Mouse (Mus musculus): Measurements from ENCODE around the gene Psapl1. TPM values are rescaled to one million over a fixed set of nuclear protein-coding genes. Genes with fewer than 3 reads are reported as not detected.
A peak's percentile ranks its signal among the peaks of the same experiment; 100 is the strongest.

Gene Psapl1
- 0.07 and 0.10 TPM in 2 replicates for polyA plus RNA-seq (2015; fragmentation: Nextera tagmentation; extraction: Ambion mirVana)

DNA sequence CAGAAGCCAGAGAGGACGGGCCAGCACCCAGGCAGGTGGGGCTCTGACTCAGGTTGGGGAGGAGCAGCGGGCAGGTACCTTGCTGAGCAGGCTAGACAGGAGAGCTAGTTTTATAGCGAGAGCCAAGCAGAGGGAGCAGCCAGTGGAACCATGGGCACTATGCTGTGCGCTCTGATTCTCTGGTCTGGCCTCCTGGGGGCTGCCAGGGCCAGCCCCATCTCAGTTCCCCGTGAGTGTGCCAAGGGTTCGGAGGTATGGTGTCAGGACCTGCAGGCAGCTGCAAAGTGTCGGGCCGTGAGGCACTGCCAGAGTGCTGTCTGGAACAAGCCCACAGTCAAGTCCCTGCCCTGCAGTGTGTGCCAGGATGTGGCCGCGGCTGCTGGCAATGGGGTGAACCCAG is at the start of gene Psapl1:
Psapl1 (plus strand) TSS at position 106 of the 400 bp plus-strand sequence.
- WGBS: 81% methylated on average over 10 of the region's 10 CpGs
- no peaks in the 10 kb centered on the region for H3K36me3 ChIP-seq (ENCODE audit: control insufficient read depth, insufficient read depth, low read length)
- H3K4me3 ChIP-seq (ENCODE audit: low read length): no peak within 1 kb of the TSS
- H3K4me2 ChIP-seq (ENCODE audit: low read length): no peak within 1 kb of the TSS
- H3K9me3 ChIP-seq (ENCODE audit: control insufficient read depth, low read length): no peaks in the 10 kb centered on the region
- H3K27ac ChIP-seq (ENCODE audit: low read depth, low read length): no peak within 1 kb of the TSS
- no peak within 1 kb of the TSS for H3K9ac ChIP-seq (ENCODE audit: low read depth, low read length)
- H3K27me3 ChIP-seq (replicated peaks; ENCODE audit: control insufficient read depth, insufficient read depth, low read length): no peaks in the 10 kb centered on the region
- peak; percentile 52; the same call in 1 of the 2 replicates for ATAC-seq
- H3K4me1 ChIP-seq (ENCODE audit: control insufficient read depth, insufficient read depth, low read depth, low read length): no peaks in the 10 kb centered on the region

DNA sequence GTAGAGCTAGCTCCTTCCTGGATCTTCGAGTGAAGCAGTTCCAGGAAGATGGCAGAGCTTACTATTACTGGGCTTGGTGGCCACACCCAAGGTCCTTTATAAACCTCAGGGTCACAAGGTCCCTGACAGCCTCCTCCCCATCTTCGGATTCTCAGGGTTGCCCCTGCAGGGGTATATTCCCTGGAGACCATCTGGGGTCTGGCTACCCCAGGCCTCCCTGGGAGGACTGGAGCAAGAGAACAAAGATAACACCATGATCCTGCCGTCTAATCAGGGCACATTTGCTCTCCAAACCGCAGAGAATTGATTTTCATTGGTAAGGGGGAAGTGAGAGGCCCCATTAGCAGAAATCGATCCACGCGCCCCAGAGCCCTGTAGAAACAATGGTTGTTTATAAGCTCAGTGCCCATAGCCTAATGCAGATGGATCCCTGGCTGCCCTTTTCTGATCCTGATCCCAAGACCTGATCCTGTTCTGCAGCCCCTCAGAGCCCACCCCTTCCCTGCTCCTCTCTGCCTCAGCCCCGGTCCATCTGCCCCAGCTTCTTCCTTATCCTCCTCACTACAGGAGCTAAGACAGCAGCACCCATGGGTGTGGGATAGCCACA is 48.8 kb upstream of the Psapl1 start:
- Histone ChIP-seq H3K4me1 (ENCODE audit: control insufficient read depth, insufficient read depth, low read depth, low read length) (peaks cover 7% of the 10 kb centered on the region; the same call in 1 of the 2 replicates), H3K27me3 (replicated peaks; ENCODE audit: control insufficient read depth, insufficient read depth, low read length) (no peaks in the 10 kb centered on the region; the same call in 1 of the 2 replicates), H3K36me3 (ENCODE audit: control insufficient read depth, insufficient read depth, low read length) (no peaks in the 10 kb centered on the region), H3K4me3 (ENCODE audit: low read length) (no peak overlapping the region), H3K9me3 (ENCODE audit: control insufficient read depth, low read length) (no peaks in the 10 kb centered on the region), H3K27ac (ENCODE audit: low read depth, low read length) (no peak overlapping the region; the same call in 1 of the 2 replicates), H3K4me2 (ENCODE audit: low read length) (no peak overlapping the region), H3K9ac (ENCODE audit: low read depth, low read length) (no peak overlapping the region)
- WGBS: 30% methylated on average over 8 of the region's 8 CpGs
- ATAC-seq: no peak; the same call in 1 of the 2 replicates

- Histone ChIP-seq H3K27me3 (replicated peaks; ENCODE audit: control insufficient read depth, insufficient read depth, low read length) (no peaks in the 10 kb centered on the region; the same call in 1 of the 2 replicates), H3K4me1 (ENCODE audit: control insufficient read depth, insufficient read depth, low read depth, low read length) (peaks cover 20% of the 10 kb centered on the region), H3K4me2 (ENCODE audit: low read length) (no peak overlapping the region), H3K36me3 (ENCODE audit: control insufficient read depth, insufficient read depth, low read length) (no peaks in the 10 kb centered on the region), H3K4me3 (ENCODE audit: low read length) (no peak overlapping the region), H3K27ac (ENCODE audit: low read depth, low read length) (no peak overlapping the region), H3K9me3 (ENCODE audit: control insufficient read depth, low read length) (no peaks in the 10 kb centered on the region), H3K9ac (ENCODE audit: low read depth, low read length) (no peak overlapping the region)
- no peak for ATAC-seq
- WGBS: 67% methylated on average over 21 of the region's 21 CpGs
Observed at GRCm38 (mm10) chr5:36165424-36166302, 38.2 kb upstream of the Psapl1 start.

GRCm38 (mm10) chr5:36166346-36167013 is 37.3 kb upstream of the Psapl1 start:
- H3K27ac ChIP-seq (ENCODE audit: low read depth, low read length): no peak overlapping the region
- 70% methylated on average over 6 of the region's 6 CpGs for WGBS
- no peak for ATAC-seq
- no peak overlapping the region for H3K4me3 ChIP-seq (ENCODE audit: low read length)
- H3K9ac ChIP-seq (ENCODE audit: low read depth, low read length): no peak overlapping the region; the same call in 1 of the 2 replicates
- no peaks in the 10 kb centered on the region for H3K36me3 ChIP-seq (ENCODE audit: control insufficient read depth, insufficient read depth, low read length)
- peaks cover 20% of the 10 kb centered on the region for H3K4me1 ChIP-seq (ENCODE audit: control insufficient read depth, insufficient read depth, low read depth, low read length)
- H3K4me2 ChIP-seq (ENCODE audit: low read length): no peak overlapping the region
- no peaks in the 10 kb centered on the region; the same call in 1 of the 2 replicates for H3K27me3 ChIP-seq (replicated peaks; ENCODE audit: control insufficient read depth, insufficient read depth, low read length)
- H3K9me3 ChIP-seq (ENCODE audit: control insufficient read depth, low read length): no peaks in the 10 kb centered on the region

GRCm38 (mm10) chr5:36168963-36169650 is 34.7 kb upstream of the Psapl1 start:
- Histone ChIP-seq H3K4me2 (ENCODE audit: low read length) (no peak overlapping the region), H3K4me3 (ENCODE audit: low read length) (no peak overlapping the region), H3K27ac (ENCODE audit: low read depth, low read length) (peak overlapping the region; percentile 16), H3K27me3 (replicated peaks; ENCODE audit: control insufficient read depth, insufficient read depth, low read length) (no peaks in the 10 kb centered on the region; the same call in 1 of the 2 replicates), H3K36me3 (ENCODE audit: control insufficient read depth, insufficient read depth, low read length) (no peaks in the 10 kb centered on the region), H3K9me3 (ENCODE audit: control insufficient read depth, low read length) (no peaks in the 10 kb centered on the region), H3K4me1 (ENCODE audit: control insufficient read depth, insufficient read depth, low read depth, low read length) (peaks cover 20% of the 10 kb centered on the region), H3K9ac (ENCODE audit: low read depth, low read length) (no peak overlapping the region)
- peak; percentile 62 for ATAC-seq
- 33% methylated on average over 14 of the region's 14 CpGs for WGBS

DNA sequence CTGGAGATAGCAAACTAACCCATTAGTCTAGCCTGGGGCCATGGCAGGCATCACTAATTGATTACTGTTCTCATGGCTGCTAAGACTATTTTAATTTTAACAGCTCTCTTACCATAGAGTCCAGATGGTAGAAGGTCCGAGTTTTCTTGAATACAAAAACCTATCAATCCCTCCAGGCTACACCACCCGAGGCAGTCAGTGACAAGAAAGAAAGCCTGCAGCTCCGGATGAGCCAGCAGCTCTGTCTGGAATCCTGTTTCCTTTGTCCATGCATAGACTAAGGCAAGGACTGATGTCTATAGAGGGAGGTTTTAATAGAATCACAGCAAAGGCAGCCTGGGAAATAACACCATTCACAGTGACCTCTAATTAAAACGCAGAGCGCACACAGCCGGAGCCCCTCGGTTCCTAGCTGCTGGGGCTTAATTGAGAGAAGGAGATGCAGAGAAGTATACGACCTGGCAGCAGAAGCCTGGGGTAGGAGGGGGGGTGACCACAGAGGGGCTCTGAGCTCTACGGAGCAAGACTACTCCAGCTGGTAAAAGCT is 29.2 kb upstream of the Psapl1 start:
- Histone ChIP-seq H3K9ac (ENCODE audit: low read depth, low read length) (no peak overlapping the region), H3K27ac (ENCODE audit: low read depth, low read length) (peak overlapping the region; percentile 41), H3K9me3 (ENCODE audit: control insufficient read depth, low read length) (no peaks in the 10 kb centered on the region), H3K36me3 (ENCODE audit: control insufficient read depth, insufficient read depth, low read length) (no peaks in the 10 kb centered on the region), H3K4me3 (ENCODE audit: low read length) (no peak overlapping the region), H3K4me1 (ENCODE audit: control insufficient read depth, insufficient read depth, low read depth, low read length) (peaks cover 12% of the 10 kb centered on the region), H3K27me3 (replicated peaks; ENCODE audit: control insufficient read depth, insufficient read depth, low read length) (no peaks in the 10 kb centered on the region), H3K4me2 (ENCODE audit: low read length) (no peak overlapping the region)
- peak; percentile 90 for ATAC-seq
- WGBS: 3% methylated on average over 9 of the region's 9 CpGs

- no peak overlapping the region for H3K27ac ChIP-seq (ENCODE audit: low read depth, low read length)
- no peak overlapping the region for H3K4me3 ChIP-seq (ENCODE audit: low read length)
Observed at GRCm38 (mm10) chr5:36176409-36176808, 27.4 kb upstream of the Psapl1 start.

GRCm38 (mm10) chr5:36176873-36177272 is 26.9 kb upstream of the Psapl1 start:
- Histone ChIP-seq H3K4me2 (ENCODE audit: low read length) (no peak overlapping the region), H3K27ac (ENCODE audit: low read depth, low read length) (no peak overlapping the region), H3K9me3 (ENCODE audit: control insufficient read depth, low read length) (no peaks in the 10 kb centered on the region), H3K4me3 (ENCODE audit: low read length) (no peak overlapping the region), H3K27me3 (replicated peaks; ENCODE audit: control insufficient read depth, insufficient read depth, low read length) (no peaks in the 10 kb centered on the region), H3K9ac (ENCODE audit: low read depth, low read length) (no peak overlapping the region), H3K36me3 (ENCODE audit: control insufficient read depth, insufficient read depth, low read length) (no peaks in the 10 kb centered on the region), H3K4me1 (ENCODE audit: control insufficient read depth, insufficient read depth, low read depth, low read length) (peaks cover 12% of the 10 kb centered on the region)
- 91% methylated on average over 4 of the region's 4 CpGs for WGBS
- no peak for ATAC-seq

More at GRCm38 (mm10) chr5:36176409-36176808, 27.4 kb upstream of the Psapl1 start:
- H3K36me3 ChIP-seq (ENCODE audit: control insufficient read depth, insufficient read depth, low read length): no peaks in the 10 kb centered on the region
- H3K27me3 ChIP-seq (replicated peaks; ENCODE audit: control insufficient read depth, insufficient read depth, low read length): no peaks in the 10 kb centered on the region
- no peak overlapping the region for H3K4me2 ChIP-seq (ENCODE audit: low read length)
- H3K9ac ChIP-seq (ENCODE audit: low read depth, low read length): no peak overlapping the region
- no peak for ATAC-seq
- WGBS: 86% methylated on average over 11 of the region's 11 CpGs
- no peaks in the 10 kb centered on the region for H3K9me3 ChIP-seq (ENCODE audit: control insufficient read depth, low read length)
- peaks cover 12% of the 10 kb centered on the region for H3K4me1 ChIP-seq (ENCODE audit: control insufficient read depth, insufficient read depth, low read depth, low read length)

All from hindbrain, embryonic 16.5 days (tissue).